Mouse (Mus musculus) liver, adult 2 months (tissue): ENCODE results near the gene Nmd3.

Experiments
- CTCF ChIP-seq: fragments of 200-500 bp; IDR thresholded peaks from 2 replicates; pipeline ENCODE4 v1.5.1; 2011; ENCODE audit warnings: low read depth, low read length, control low read depth
- POLR2A ChIP-seq: fragments of 200-500 bp; IDR thresholded peaks from 2 replicates; pipeline ENCODE4 v1.6.1; 2011; ENCODE audit warnings: low read length, control low read depth; ENCODE audit not compliant: insufficient read depth; ENCODE audit errors: extremely low read depth

DNA sequence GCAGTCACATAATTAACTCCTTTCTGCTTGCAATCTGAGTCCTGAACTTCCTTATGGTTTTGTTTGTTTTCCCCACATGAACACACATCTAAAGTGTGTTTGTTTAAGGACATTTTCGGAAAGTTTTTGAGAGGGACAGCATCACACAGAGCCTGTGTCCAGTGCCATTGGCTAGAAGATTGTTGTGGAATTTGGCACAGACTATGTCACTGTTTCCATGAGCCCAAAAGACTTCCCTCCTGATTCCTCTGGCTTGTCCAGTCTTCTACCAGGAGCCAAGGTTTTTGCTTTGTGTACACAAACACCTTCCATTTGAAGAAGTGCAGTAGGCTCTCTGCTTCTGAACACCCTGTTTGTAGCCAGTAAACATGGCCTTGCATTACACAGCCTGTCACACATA is 32.0 kb upstream of the Nmd3 start:
- TF ChIP-seq CTCF (no peak), POLR2A (no peak)
